Mouse (Mus musculus): ENCODE data around the gene Rac3. TPM values are rescaled to one million over a fixed set of nuclear protein-coding genes. Genes with fewer than 3 reads are reported as not detected.

Rac3 gene
- polyA plus RNA-seq, 1 experiment from 2014 or later = 110 TPM

GRCm38 (mm10) chr11:120697741-120698140 is 23.5 kb upstream of the Rac3 start:
- whole genome bisulfite sequencing = 67% methylated on average over 10 of the region's 10 CpGs
- Histone ChIP-seq H3K4me2 (ENCODE audit: low read length) (no peak overlapping the region), H3K9me3 (replicated peaks; ENCODE audit: control insufficient read depth, low read length) (no peaks in the 10 kb centered on the region), H3K4me3 (ENCODE audit: low read depth, low read length) (no peak overlapping the region), H3K27ac (ENCODE audit: low read depth, low read length) (no peak overlapping the region), H3K27me3 (replicated peaks; ENCODE audit: control insufficient read depth, insufficient read depth, low read length) (no peaks in the 10 kb centered on the region), H3K36me3 (ENCODE audit: control insufficient read depth, insufficient read depth, low read length) (peaks cover 45% of the 10 kb centered on the region), H3K4me1 (ENCODE audit: control insufficient read depth, insufficient read depth, low read length) (no peaks in the 10 kb centered on the region), H3K9ac (ENCODE audit: low read length) (no peak overlapping the region)
- DNase-seq (ENCODE audit: low spot score) = no peak
- ATAC-seq = no peak

- DNase-seq (ENCODE audit: low spot score) (no peak), ATAC-seq (no peak)
- H3K4me1 ChIP-seq (ENCODE audit: control insufficient read depth, insufficient read depth, low read length) = peaks cover 8% of the 10 kb centered on the region; the same call in 1 of the 2 replicates
- no peak overlapping the region for H3K27ac ChIP-seq (ENCODE audit: low read depth, low read length)
- H3K9me3 ChIP-seq (replicated peaks; ENCODE audit: control insufficient read depth, low read length) = no peaks in the 10 kb centered on the region
- H3K9ac ChIP-seq (ENCODE audit: low read length) = no peak overlapping the region; the same call in 1 of the 2 replicates
- H3K4me2 ChIP-seq (ENCODE audit: low read length) = no peak overlapping the region
- H3K4me3 ChIP-seq (ENCODE audit: low read depth, low read length) = no peak overlapping the region
- no peaks in the 10 kb centered on the region for H3K27me3 ChIP-seq (replicated peaks; ENCODE audit: control insufficient read depth, insufficient read depth, low read length)
- peaks cover 38% of the 10 kb centered on the region for H3K36me3 ChIP-seq (ENCODE audit: control insufficient read depth, insufficient read depth, low read length)
- WGBS = 43% methylated on average over 15 of the region's 15 CpGs
Measured at GRCm38 (mm10) chr11:120703696-120704454, 17.4 kb upstream of the Rac3 start.

DNA sequence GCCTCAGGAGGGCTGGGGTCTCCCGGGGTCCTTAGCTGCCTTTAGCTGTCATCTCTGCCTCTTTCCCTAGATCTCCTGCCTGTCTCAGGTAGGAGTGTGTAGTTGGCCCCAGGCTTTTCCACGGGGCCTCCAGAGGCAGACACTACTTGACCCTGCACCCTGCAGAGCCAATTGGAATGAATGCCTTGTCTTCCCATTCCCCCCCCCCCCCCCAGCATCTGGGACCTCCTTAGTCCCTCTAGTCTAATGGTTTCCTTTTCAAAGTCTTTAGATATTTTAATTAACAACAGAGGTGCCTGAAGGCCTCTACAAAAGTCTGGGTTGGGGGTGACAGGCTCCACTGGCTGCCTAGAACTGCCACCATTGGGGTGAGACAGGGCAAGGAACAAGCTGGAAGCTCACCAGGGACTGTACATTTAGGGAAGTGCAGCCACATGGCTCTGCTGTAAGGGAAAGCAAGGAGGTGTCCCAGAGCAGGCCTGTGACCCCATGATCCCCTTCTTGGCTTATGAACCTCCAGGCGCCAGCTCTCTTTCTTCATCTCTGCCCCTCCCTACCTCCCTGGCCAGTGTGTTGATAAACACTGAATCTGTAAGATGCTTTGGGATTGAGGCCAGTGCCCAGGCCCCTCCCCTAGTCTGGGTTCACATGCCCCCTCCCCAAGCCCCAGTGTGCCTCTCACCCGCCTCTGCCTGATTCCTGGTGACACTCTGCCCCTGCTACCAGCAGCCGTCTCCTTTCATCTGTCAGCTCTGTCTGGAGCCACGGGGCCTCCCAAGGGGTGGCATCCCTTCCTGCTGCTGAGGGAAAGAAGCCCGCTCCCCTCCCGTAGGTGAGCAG is 16.6 kb upstream of the Rac3 start:
- WGBS = 19% methylated on average over 8 of the region's 8 CpGs
- peaks cover 37% of the 10 kb centered on the region for H3K36me3 ChIP-seq (ENCODE audit: control insufficient read depth, insufficient read depth, low read length)
- DNase-seq (ENCODE audit: low spot score) (no peak), ATAC-seq (no peak)
- H3K9me3 ChIP-seq (replicated peaks; ENCODE audit: control insufficient read depth, low read length) = no peaks in the 10 kb centered on the region
- no peak overlapping the region for H3K4me3 ChIP-seq (ENCODE audit: low read depth, low read length)
- no peak overlapping the region; the same call in 1 of the 2 replicates for H3K9ac ChIP-seq (ENCODE audit: low read length)
- no peak overlapping the region for H3K4me2 ChIP-seq (ENCODE audit: low read length)
- no peak overlapping the region for H3K27ac ChIP-seq (ENCODE audit: low read depth, low read length)
- H3K27me3 ChIP-seq (replicated peaks; ENCODE audit: control insufficient read depth, insufficient read depth, low read length) = no peaks in the 10 kb centered on the region
- H3K4me1 ChIP-seq (ENCODE audit: control insufficient read depth, insufficient read depth, low read length) = peaks cover 8% of the 10 kb centered on the region; the same call in 1 of the 2 replicates

DNA sequence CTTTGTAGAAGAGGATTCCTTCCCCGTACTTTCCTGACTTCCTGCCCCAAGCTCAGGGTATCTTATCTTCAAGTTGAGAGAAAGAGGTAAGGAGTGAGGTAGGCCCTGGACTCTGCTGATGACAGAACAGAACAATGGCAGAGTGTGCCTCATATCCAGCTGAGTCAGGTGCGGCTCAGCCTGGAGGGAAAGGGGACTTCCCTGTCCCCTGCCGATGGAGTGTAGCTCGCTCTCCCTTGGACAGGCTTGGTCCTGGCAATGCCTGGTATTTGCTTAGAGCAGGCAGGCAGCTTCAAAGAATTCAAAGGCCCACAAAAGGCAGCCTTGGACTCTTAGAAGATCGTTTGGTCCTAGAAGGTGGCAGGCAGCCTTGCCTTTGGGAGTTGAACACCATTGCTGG is 15.2 kb upstream of the Rac3 start:
- no peak overlapping the region for H3K4me3 ChIP-seq (ENCODE audit: low read depth, low read length)
- no peaks in the 10 kb centered on the region for H3K27me3 ChIP-seq (replicated peaks; ENCODE audit: control insufficient read depth, insufficient read depth, low read length)
- H3K9ac ChIP-seq (ENCODE audit: low read length) = no peak overlapping the region
- WGBS = 57% methylated on average over 5 of the region's 5 CpGs
- H3K36me3 ChIP-seq (ENCODE audit: control insufficient read depth, insufficient read depth, low read length) = peaks cover 37% of the 10 kb centered on the region
- peaks cover 8% of the 10 kb centered on the region; the same call in 1 of the 2 replicates for H3K4me1 ChIP-seq (ENCODE audit: control insufficient read depth, insufficient read depth, low read length)
- ATAC-seq = no peak
- H3K9me3 ChIP-seq (replicated peaks; ENCODE audit: control insufficient read depth, low read length) = no peaks in the 10 kb centered on the region
- no peak overlapping the region for H3K27ac ChIP-seq (ENCODE audit: low read depth, low read length)
- H3K4me2 ChIP-seq (ENCODE audit: low read length) = no peak overlapping the region
- DNase-seq (ENCODE audit: low spot score) = no peak

GRCm38 (mm10) chr11:120707225-120707624 is 14.0 kb upstream of the Rac3 start:
- H3K4me2 ChIP-seq (ENCODE audit: low read length) = no peak overlapping the region
- H3K27ac ChIP-seq (ENCODE audit: low read depth, low read length) = no peak overlapping the region
- no peak overlapping the region for H3K4me3 ChIP-seq (ENCODE audit: low read depth, low read length)
- ATAC-seq (peak; percentile 36; the same call in 1 of the 2 replicates), DNase-seq (ENCODE audit: low spot score) (peak; percentile 6)
- H3K4me1 ChIP-seq (ENCODE audit: control insufficient read depth, insufficient read depth, low read length) = peaks cover 8% of the 10 kb centered on the region; the same call in 1 of the 2 replicates
- WGBS = 2% methylated on average over 11 of the region's 12 CpGs
- H3K27me3 ChIP-seq (replicated peaks; ENCODE audit: control insufficient read depth, insufficient read depth, low read length) = no peaks in the 10 kb centered on the region
- peaks cover 34% of the 10 kb centered on the region for H3K36me3 ChIP-seq (ENCODE audit: control insufficient read depth, insufficient read depth, low read length)
- H3K9me3 ChIP-seq (replicated peaks; ENCODE audit: control insufficient read depth, low read length) = no peaks in the 10 kb centered on the region
- H3K9ac ChIP-seq (ENCODE audit: low read length) = no peak overlapping the region

DNA sequence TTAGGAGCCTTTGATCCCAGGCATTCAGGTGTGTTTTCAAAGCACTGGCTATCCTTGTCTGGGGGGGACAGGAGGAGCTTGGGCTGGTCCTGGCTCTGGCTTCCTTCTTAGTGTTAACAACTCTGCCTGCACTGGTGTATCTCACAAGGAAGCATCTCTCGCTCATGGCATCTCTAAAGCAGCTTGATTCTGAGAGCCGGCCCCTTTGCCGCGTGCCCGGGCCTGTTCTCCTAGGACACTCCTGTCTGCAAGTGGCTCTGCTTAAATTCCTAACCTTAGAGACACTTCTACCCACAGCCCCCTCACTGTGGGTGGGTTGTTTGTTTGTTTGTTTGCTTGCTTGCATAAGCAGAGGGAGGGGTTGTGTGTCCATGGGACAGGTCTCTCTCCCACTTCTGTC is 13.3 kb upstream of the Rac3 start:
- no peak for DNase-seq (ENCODE audit: low spot score)
- Histone ChIP-seq H3K27me3 (replicated peaks; ENCODE audit: control insufficient read depth, insufficient read depth, low read length) (no peaks in the 10 kb centered on the region), H3K36me3 (ENCODE audit: control insufficient read depth, insufficient read depth, low read length) (peaks cover 30% of the 10 kb centered on the region), H3K27ac (ENCODE audit: low read depth, low read length) (no peak overlapping the region), H3K4me2 (ENCODE audit: low read length) (no peak overlapping the region), H3K4me1 (ENCODE audit: control insufficient read depth, insufficient read depth, low read length) (peaks cover 11% of the 10 kb centered on the region; the same call in 1 of the 2 replicates), H3K9ac (ENCODE audit: low read length) (no peak overlapping the region), H3K9me3 (replicated peaks; ENCODE audit: control insufficient read depth, low read length) (no peaks in the 10 kb centered on the region), H3K4me3 (ENCODE audit: low read depth, low read length) (no peak overlapping the region)
- ATAC-seq = no peak
- 39% methylated on average over 5 of the region's 5 CpGs for WGBS

- peaks cover 17% of the 10 kb centered on the region for H3K4me1 ChIP-seq (ENCODE audit: control insufficient read depth, insufficient read depth, low read length)
- H3K4me2 ChIP-seq (ENCODE audit: low read length) = no peak overlapping the region
- 75% methylated on average over 2 of the region's 2 CpGs for whole genome bisulfite sequencing
- no peaks in the 10 kb centered on the region for H3K9me3 ChIP-seq (replicated peaks; ENCODE audit: control insufficient read depth, low read length)
- H3K27ac ChIP-seq (ENCODE audit: low read depth, low read length) = no peak overlapping the region
- no peak overlapping the region for H3K9ac ChIP-seq (ENCODE audit: low read length)
- H3K4me3 ChIP-seq (ENCODE audit: low read depth, low read length) = no peak overlapping the region
- no peaks in the 10 kb centered on the region for H3K27me3 ChIP-seq (replicated peaks; ENCODE audit: control insufficient read depth, insufficient read depth, low read length)
- ATAC-seq (no peak), DNase-seq (ENCODE audit: low spot score) (no peak)
- H3K36me3 ChIP-seq (ENCODE audit: control insufficient read depth, insufficient read depth, low read length) = peaks cover 20% of the 10 kb centered on the region
Measured at GRCm38 (mm10) chr11:120709551-120709950, 11.7 kb upstream of the Rac3 start.

- Histone ChIP-seq H3K27ac (ENCODE audit: low read depth, low read length) (no peak overlapping the region), H3K4me2 (ENCODE audit: low read length) (no peak overlapping the region), H3K27me3 (replicated peaks; ENCODE audit: control insufficient read depth, insufficient read depth, low read length) (no peaks in the 10 kb centered on the region), H3K4me1 (ENCODE audit: control insufficient read depth, insufficient read depth, low read length) (peaks cover 11% of the 10 kb centered on the region), H3K36me3 (ENCODE audit: control insufficient read depth, insufficient read depth, low read length) (peaks cover 26% of the 10 kb centered on the region), H3K9ac (ENCODE audit: low read length) (no peak overlapping the region), H3K4me3 (ENCODE audit: low read depth, low read length) (no peak overlapping the region), H3K9me3 (replicated peaks; ENCODE audit: control insufficient read depth, low read length) (no peaks in the 10 kb centered on the region)
- DNase-seq (ENCODE audit: low spot score) = no peak
- ATAC-seq = no peak
- WGBS = 82% methylated on average over 5 of the region's 5 CpGs
Measured at GRCm38 (mm10) chr11:120710672-120711071, 10.6 kb upstream of the Rac3 start.
